Mouse (Mus musculus): ENCODE measurements around the gene Sf3b1.

GRCm38 (mm10) chr1:55026444-55027252 lies 633 bp downstream of the Sf3b1 start:
- no peak for TF ChIP-seq CTCF (IDR thresholded peaks at IDR 0.05; ENCODE audit: low read depth, low read length)
- TF ChIP-seq POLR2A (IDR thresholded peaks at IDR 0.05; ENCODE audit: borderline replicate concordance, low read depth, low read length): no peak

Measured in bone marrow macrophage, adult 2 months (primary cell).